Comparison of ENCODE assay signal across 8 mouse cellular contexts in genomic region chr8:70754871-70755660, GRCm38 (mm10). TPM values are rescaled to one million over a fixed set of nuclear protein-coding genes. Genes with fewer than 3 reads are reported as not detected.
DNase-seq lines count a peak whose midpoint lies in the region; ATAC-seq and TF ChIP-seq lines count a peak whose summit lies in the region.

No protein-coding gene starts in this region.

- peak overlapping the region; percentile 34; the same call in 1 of the 2 replicates for H3K27ac ChIP-seq in lung, embryonic 15.5 days
- no peak overlapping the region for H3K27ac ChIP-seq in bone marrow macrophage, adult 2 months (ENCODE audit: insufficient read depth, low read depth, low read length)
- H3K27ac ChIP-seq in forebrain, embryonic 12.5 days: peak overlapping the region; percentile 81
- H3K27ac ChIP-seq in limb, embryonic 10.5 days: peak overlapping the region; percentile 83
- peak overlapping the region; percentile 96 for H3K27ac ChIP-seq in midbrain, embryonic 16.5 days (ENCODE audit: low read length)

- H3K4me1 ChIP-seq in lung, embryonic 15.5 days: peaks cover 48% of the 10 kb centered on the region
- peaks cover 40% of the 10 kb centered on the region for H3K4me1 ChIP-seq in bone marrow macrophage, adult 2 months (ENCODE audit: control insufficient read depth, insufficient read depth, low read length)
- peaks cover 37% of the 10 kb centered on the region for H3K4me1 ChIP-seq in forebrain, embryonic 12.5 days
- peaks cover 55% of the 10 kb centered on the region for H3K4me1 ChIP-seq in limb, embryonic 10.5 days
- H3K4me1 ChIP-seq in midbrain, embryonic 16.5 days (ENCODE audit: control insufficient read depth, insufficient read depth, low read length): peaks cover 19% of the 10 kb centered on the region

- ATAC-seq in lung, embryonic 15.5 days (ENCODE audit: borderline replicate concordance, extremely low read depth, low FRiP score, low TSS enrichment): peak; percentile 1; the same call in 1 of the 2 replicates
- peak; percentile 34 for ATAC-seq in forebrain, embryonic 12.5 days (ENCODE audit: low FRiP score)
- peak; percentile 8 for ATAC-seq in inflammation-experienced regulatory T-cells, adult 6 months
- peak; percentile 63 for ATAC-seq in midbrain, embryonic 16.5 days

- H3K9me3 ChIP-seq in lung, embryonic 15.5 days: no peaks in the 10 kb centered on the region
- H3K9me3 ChIP-seq in forebrain, embryonic 12.5 days: no peaks in the 10 kb centered on the region
- H3K9me3 ChIP-seq in limb, embryonic 10.5 days (replicated peaks): no peaks in the 10 kb centered on the region
- H3K9me3 ChIP-seq in midbrain, embryonic 16.5 days (replicated peaks; ENCODE audit: control insufficient read depth, low read length, poor library complexity, severe bottlenecking): no peaks in the 10 kb centered on the region

- peak overlapping the region; percentile 60 for H3K4me3 ChIP-seq in lung, embryonic 15.5 days
- peak overlapping the region; percentile 67 for H3K4me3 ChIP-seq in bone marrow macrophage, adult 2 months (ENCODE audit: insufficient read depth, low read length)
- peak overlapping the region; percentile 67 for H3K4me3 ChIP-seq in forebrain, embryonic 12.5 days (replicated peaks)
- peak overlapping the region; percentile 71 for H3K4me3 ChIP-seq in limb, embryonic 10.5 days
- peak overlapping the region; percentile 87 for H3K4me3 ChIP-seq in midbrain, embryonic 16.5 days (ENCODE audit: low read depth, low read length)

- H3K27me3 ChIP-seq in lung, embryonic 15.5 days: no peaks in the 10 kb centered on the region
- peaks cover 4% of the 10 kb centered on the region; the same call in 1 of the 2 replicates for H3K27me3 ChIP-seq in forebrain, embryonic 12.5 days
- peaks cover 6% of the 10 kb centered on the region; the same call in 1 of the 2 replicates for H3K27me3 ChIP-seq in limb, embryonic 10.5 days (ENCODE audit: low read depth, poor library complexity, severe bottlenecking)
- no peaks in the 10 kb centered on the region for H3K27me3 ChIP-seq in midbrain, embryonic 16.5 days (ENCODE audit: control insufficient read depth, insufficient read depth, low read depth, low read length)

- no peak for DNase-seq in lung, postnatal 25 days (ENCODE audit: low spot score)
- peak; percentile 63 for DNase-seq in limb, embryonic 10.5 days (ENCODE audit: low spot score)
- DNase-seq in Muller cell, postnatal 12 days (ENCODE audit: inconsistent ontology term): no peak

- TF ChIP-seq CTCF in bone marrow macrophage, adult 2 months (IDR thresholded peaks at IDR 0.05; ENCODE audit: low read depth, low read length): no peak

- TF ChIP-seq POLR2A in bone marrow macrophage, adult 2 months (IDR thresholded peaks at IDR 0.05; ENCODE audit: borderline replicate concordance, low read depth, low read length): no peak

- peak overlapping the region; percentile 72 for H3K9ac ChIP-seq in lung, embryonic 15.5 days
- peak overlapping the region; percentile 86 for H3K9ac ChIP-seq in forebrain, embryonic 12.5 days
- peak overlapping the region; percentile 88 for H3K9ac ChIP-seq in midbrain, embryonic 16.5 days (ENCODE audit: low read depth, low read length)

- H3K36me3 ChIP-seq in lung, embryonic 15.5 days: no peaks in the 10 kb centered on the region
- peaks cover 25% of the 10 kb centered on the region for H3K36me3 ChIP-seq in forebrain, embryonic 12.5 days (replicated peaks)
- H3K36me3 ChIP-seq in limb, embryonic 10.5 days: peaks cover 30% of the 10 kb centered on the region
- H3K36me3 ChIP-seq in midbrain, embryonic 16.5 days (ENCODE audit: control insufficient read depth, insufficient read depth, low read length): peaks cover 18% of the 10 kb centered on the region

- 12% methylated on average over 50 of the region's 50 CpGs for WGBS in lung, embryonic 15.5 days
- WGBS in forebrain, embryonic 12.5 days: 15% methylated on average over 50 of the region's 50 CpGs
- 19% methylated on average over 50 of the region's 50 CpGs for WGBS in limb, embryonic 10.5 days
- WGBS in midbrain, embryonic 16.5 days: 11% methylated on average over 49 of the region's 50 CpGs

- peak overlapping the region; percentile 96 for H3K4me2 ChIP-seq in lung, embryonic 15.5 days
- H3K4me2 ChIP-seq in forebrain, embryonic 12.5 days: peak overlapping the region; percentile 96
- peak overlapping the region; percentile 88 for H3K4me2 ChIP-seq in midbrain, embryonic 16.5 days (ENCODE audit: low read length)

RNA-seq across cellular contexts. Expression of gene Rab3a, which starts 0.6 kb away (rescaled TPM):
- 12.8 and 12.9 TPM in 2 replicates for polyA plus RNA-seq in lung, embryonic 15.5 days (2015; fragmentation: Nextera tagmentation; extraction: Ambion mirVana)
- 7.9 and 9.4 TPM in 2 replicates for polyA plus RNA-seq in bone marrow macrophage, adult 2 months (2012; ENCODE audit: insufficient read depth, insufficient read length, missing spikeins)
- 87.8 and 95.4 TPM in 2 replicates for polyA plus RNA-seq in forebrain, embryonic 12.5 days (2016; fragmentation: Nextera tagmentation; extraction: Ambion mirVana)
- 1 to 10 TPM; 4.6 to 8.6 (median 7.9) TPM for polyA plus RNA-seq in inflammation-experienced regulatory T-cells, adult 6 months (2017; shearing (Covaris generic))
- 7.1 and 10.8 TPM in 2 replicates for polyA plus RNA-seq in limb, embryonic 10.5 days (2016; fragmentation: Nextera tagmentation; extraction: Ambion mirVana)
- 477 and 573 TPM in 2 replicates for polyA plus RNA-seq in midbrain, embryonic 16.5 days (2015; fragmentation: Nextera tagmentation; extraction: Ambion mirVana)

RNA-seq across cellular contexts. Expression of gene Mpv17l2, which starts 5.7 kb away (rescaled TPM):
- 35.4 and 36.2 TPM in 2 replicates for polyA plus RNA-seq in lung, embryonic 15.5 days (2015; fragmentation: Nextera tagmentation; extraction: Ambion mirVana)
- 32.4 and 33.7 TPM in 2 replicates for polyA plus RNA-seq in bone marrow macrophage, adult 2 months (2012; ENCODE audit: insufficient read depth, insufficient read length, missing spikeins)
- 33.2 and 34.5 TPM in 2 replicates for polyA plus RNA-seq in forebrain, embryonic 12.5 days (2016; fragmentation: Nextera tagmentation; extraction: Ambion mirVana)
- 10 to 100 TPM; 35.5 to 46.1 (median 42.5) TPM for polyA plus RNA-seq in inflammation-experienced regulatory T-cells, adult 6 months (2017; shearing (Covaris generic))
- 25.2 and 29.9 TPM in 2 replicates for polyA plus RNA-seq in limb, embryonic 10.5 days (2016; fragmentation: Nextera tagmentation; extraction: Ambion mirVana)
- 34.8 and 35.7 TPM in 2 replicates for polyA plus RNA-seq in midbrain, embryonic 16.5 days (2015; fragmentation: Nextera tagmentation; extraction: Ambion mirVana)

RNA-seq across cellular contexts. Expression of gene Pik3r2, which starts 21.4 kb away (rescaled TPM):
- polyA plus RNA-seq in lung, embryonic 15.5 days (2015; fragmentation: Nextera tagmentation; extraction: Ambion mirVana): 56.1 and 56.8 TPM in 2 replicates
- polyA plus RNA-seq in bone marrow macrophage, adult 2 months (2012; ENCODE audit: insufficient read depth, insufficient read length, missing spikeins): 26.9 and 27.5 TPM in 2 replicates
- 72.7 and 79.1 TPM in 2 replicates for polyA plus RNA-seq in forebrain, embryonic 12.5 days (2016; fragmentation: Nextera tagmentation; extraction: Ambion mirVana)
- polyA plus RNA-seq in inflammation-experienced regulatory T-cells, adult 6 months (2017; shearing (Covaris generic)): 1 to 10 TPM; 2.6 to 5.4 (median 5.4) TPM
- 92.7 and 100 TPM in 2 replicates for polyA plus RNA-seq in limb, embryonic 10.5 days (2016; fragmentation: Nextera tagmentation; extraction: Ambion mirVana)
- 107 and 112 TPM in 2 replicates for polyA plus RNA-seq in midbrain, embryonic 16.5 days (2015; fragmentation: Nextera tagmentation; extraction: Ambion mirVana)

RNA-seq across cellular contexts. Expression of gene Pde4c, which starts 31.5 kb away (rescaled TPM):
- polyA plus RNA-seq in lung, embryonic 15.5 days (2015; fragmentation: Nextera tagmentation; extraction: Ambion mirVana): 0.08 and 0.16 TPM in 2 replicates
- not detected in 2 replicates for polyA plus RNA-seq in bone marrow macrophage, adult 2 months (2012; ENCODE audit: insufficient read depth, insufficient read length, missing spikeins)
- polyA plus RNA-seq in forebrain, embryonic 12.5 days (2016; fragmentation: Nextera tagmentation; extraction: Ambion mirVana): 0.14 and 0.17 TPM in 2 replicates
- under 1 TPM; 0.19 to 0.59 (median 0.25) TPM for polyA plus RNA-seq in inflammation-experienced regulatory T-cells, adult 6 months (2017; shearing (Covaris generic))
- polyA plus RNA-seq in limb, embryonic 10.5 days (2016; fragmentation: Nextera tagmentation; extraction: Ambion mirVana): 0.10 and 0.25 TPM in 2 replicates
- polyA plus RNA-seq in midbrain, embryonic 16.5 days (2015; fragmentation: Nextera tagmentation; extraction: Ambion mirVana): 0.11 and 0.23 TPM in 2 replicates

RNA-seq across cellular contexts. Expression of gene Gm3336, which starts 36.7 kb away (rescaled TPM):
- not detected in 2 replicates for polyA plus RNA-seq in lung, embryonic 15.5 days (2015; fragmentation: Nextera tagmentation; extraction: Ambion mirVana)
- not detected in 2 replicates for polyA plus RNA-seq in bone marrow macrophage, adult 2 months (2012; ENCODE audit: insufficient read depth, insufficient read length, missing spikeins)
- not detected in 2 replicates for polyA plus RNA-seq in forebrain, embryonic 12.5 days (2016; fragmentation: Nextera tagmentation; extraction: Ambion mirVana)
- under 1 TPM in 1 of 3 experiments, not detected in 2; 0.55 TPM for polyA plus RNA-seq in inflammation-experienced regulatory T-cells, adult 6 months (2017; shearing (Covaris generic))
- not detected in 2 replicates for polyA plus RNA-seq in limb, embryonic 10.5 days (2016; fragmentation: Nextera tagmentation; extraction: Ambion mirVana)
- not detected in 2 replicates for polyA plus RNA-seq in midbrain, embryonic 16.5 days (2015; fragmentation: Nextera tagmentation; extraction: Ambion mirVana)

Comparison
In these comparisons a context has a peak if more than half of its experiments do, and no peak if none do; other contexts are left out.
1. ATAC-seq: peak in every context shown above with its lines; median percentile 63 in midbrain, embryonic 16.5 days; 34 in forebrain, embryonic 12.5 days; 8 in inflammation-experienced regulatory T-cells, adult 6 months; 1 in lung, embryonic 15.5 days.